Mouse (Mus musculus): ENCODE results near the gene Zpr1. TPM values are rescaled to one million over a fixed set of nuclear protein-coding genes. Genes with fewer than 3 reads are reported as not detected.

Zpr1 gene
- polyA plus RNA-seq, 1 experiment from 2014 or later, result 23.4 TPM

DNA sequence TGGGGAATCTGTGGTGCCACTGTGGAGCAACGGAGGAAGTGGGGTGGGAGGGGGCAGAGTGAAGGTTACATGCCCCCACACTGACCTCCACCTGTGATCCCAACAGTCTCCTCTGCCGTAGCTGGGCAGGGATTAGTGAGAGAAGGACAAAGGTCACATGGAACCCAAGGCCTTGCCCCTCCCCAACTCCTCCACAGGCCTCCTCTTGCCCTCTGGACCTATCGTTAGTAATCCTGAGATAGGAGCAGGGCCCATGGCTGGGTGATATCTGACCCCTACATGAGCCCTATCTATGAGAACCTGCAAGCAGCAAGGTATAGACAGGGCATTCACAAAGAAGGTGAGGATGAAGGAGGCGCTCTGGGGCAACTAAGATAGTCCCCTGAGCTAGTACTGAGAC is 37.2 kb upstream of the Zpr1 start:
- Histone ChIP-seq H3K4me3 (replicated peaks) (no peak overlapping the region), H3K27ac (replicated peaks) (0 out of 2 replicates have a peak overlapping the region, but pooled peaks have one; percentile 43), H3K9ac (no peak overlapping the region), H3K4me1 (replicated peaks) (peaks cover 18% of the 10 kb centered on the region), H3K27me3 (no peaks in the 10 kb centered on the region), H3K36me3 (replicated peaks) (no peaks in the 10 kb centered on the region), H3K9me3 (replicated peaks) (no peaks in the 10 kb centered on the region), H3K4me2 (no peak overlapping the region)
- WGBS (ENCODE audit: insufficient replicate concordance), result 43% methylated on average over 4 of the region's 4 CpGs
- peak; percentile 29 for ATAC-seq (ENCODE audit: insufficient read depth)

DNA sequence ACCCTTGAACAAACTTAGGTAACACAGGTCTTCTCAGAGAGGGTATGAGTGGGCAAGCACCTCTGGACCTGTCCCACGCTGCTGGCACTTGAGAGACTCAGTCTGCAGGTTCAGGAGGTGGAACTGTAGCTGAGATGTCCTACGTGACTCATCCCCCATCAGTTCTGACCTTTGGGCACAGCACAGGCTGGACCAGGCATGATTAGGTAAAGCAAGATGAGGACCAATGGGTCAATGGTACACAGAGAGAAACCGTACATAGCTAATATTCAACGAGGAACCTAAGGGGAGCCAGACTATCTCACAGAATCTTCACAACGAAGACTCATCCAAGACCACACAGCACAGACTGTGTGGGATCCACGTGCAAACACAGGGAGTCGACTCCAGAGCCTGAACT is 34.0 kb upstream of the Zpr1 start:
- no peak overlapping the region for H3K4me3 ChIP-seq (replicated peaks)
- no peak overlapping the region for H3K4me2 ChIP-seq
- no peaks in the 10 kb centered on the region for H3K27me3 ChIP-seq
- WGBS (ENCODE audit: insufficient replicate concordance), result 58% methylated on average over 7 of the region's 7 CpGs
- peaks cover 15% of the 10 kb centered on the region for H3K4me1 ChIP-seq (replicated peaks)
- peak; percentile 53; the same call in 1 of the 2 replicates for ATAC-seq (ENCODE audit: insufficient read depth)
- no peak overlapping the region for H3K9ac ChIP-seq
- no peaks in the 10 kb centered on the region for H3K36me3 ChIP-seq (replicated peaks)
- H3K9me3 ChIP-seq (replicated peaks), result no peaks in the 10 kb centered on the region
- H3K27ac ChIP-seq (replicated peaks), result no peak overlapping the region

DNA sequence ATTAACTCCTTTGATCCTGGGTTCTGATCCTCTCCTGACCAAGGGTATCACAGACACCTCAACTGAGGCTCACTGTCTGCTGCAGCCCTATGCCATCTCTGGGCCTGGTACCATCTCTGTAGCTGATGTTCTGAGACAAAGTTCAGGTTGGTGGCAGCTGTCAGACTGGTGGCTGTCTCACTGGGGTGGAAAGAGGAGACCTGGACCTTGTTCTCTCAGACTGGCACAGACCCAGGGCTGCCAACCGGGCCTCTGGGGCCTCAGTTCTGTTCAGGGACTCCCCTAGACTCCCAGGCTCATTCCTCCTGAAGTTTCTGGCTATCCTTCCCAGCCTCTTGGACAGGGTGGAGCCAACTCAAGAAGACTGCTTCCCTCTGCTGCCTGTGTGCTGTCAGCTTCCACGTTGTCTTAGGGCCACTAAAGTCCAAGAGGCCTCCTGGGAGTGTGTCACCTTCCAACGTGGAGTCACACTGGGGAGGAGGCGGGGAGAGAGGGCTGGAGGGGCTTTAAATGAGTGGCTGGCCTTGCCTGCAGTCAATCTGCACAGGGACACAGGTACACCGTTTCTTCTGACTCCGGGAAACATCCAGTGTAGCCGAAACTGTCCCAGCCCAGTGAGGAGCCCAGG is 32.2 kb upstream of the Zpr1 start, which contains the start of gene Apoa4:
TSS of gene Apoa4 (plus strand) at position 171 of the 628 bp plus-strand sequence.
- Histone ChIP-seq H3K4me3 (replicated peaks) (no peak within 1 kb of the TSS), H3K27me3 (no peaks in the 10 kb centered on the region), H3K36me3 (replicated peaks) (no peaks in the 10 kb centered on the region), H3K4me2 (no peak within 1 kb of the TSS), H3K9me3 (replicated peaks) (no peaks in the 10 kb centered on the region), H3K9ac (no peak within 1 kb of the TSS), H3K27ac (replicated peaks) (no peak within 1 kb of the TSS), H3K4me1 (replicated peaks) (peaks cover 6% of the 10 kb centered on the region)
- 58% methylated on average over 7 of the region's 7 CpGs for WGBS (ENCODE audit: insufficient replicate concordance)
- no peak for ATAC-seq (ENCODE audit: insufficient read depth)

DNA sequence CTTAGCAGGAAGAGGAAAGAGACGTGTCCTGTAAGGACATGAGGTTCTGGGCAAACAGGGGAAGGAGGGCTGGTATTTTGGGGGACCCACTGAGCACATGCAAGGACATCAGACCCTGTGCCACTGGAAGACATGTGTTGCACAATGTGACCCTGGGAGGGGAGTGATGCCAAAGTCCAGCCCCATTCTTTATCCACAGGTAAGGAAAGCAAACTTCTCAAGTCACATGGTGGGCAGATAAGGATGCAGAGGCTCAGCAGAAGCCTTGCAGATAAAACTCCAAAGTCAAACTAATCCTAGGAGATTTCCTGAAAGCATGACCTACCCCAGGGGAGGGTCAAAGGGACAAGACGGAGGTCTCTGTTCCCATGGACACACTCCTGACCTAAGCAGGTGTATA is 31.0 kb upstream of the Zpr1 start:
- H3K4me2 ChIP-seq, result no peak overlapping the region
- no peaks in the 10 kb centered on the region for H3K36me3 ChIP-seq (replicated peaks)
- WGBS (ENCODE audit: insufficient replicate concordance), result 51% methylated on average over 2 of the region's 2 CpGs
- H3K9me3 ChIP-seq (replicated peaks), result no peaks in the 10 kb centered on the region
- H3K27me3 ChIP-seq, result no peaks in the 10 kb centered on the region
- ATAC-seq (ENCODE audit: insufficient read depth), result no peak
- H3K27ac ChIP-seq (replicated peaks), result no peak overlapping the region
- H3K4me3 ChIP-seq (replicated peaks), result no peak overlapping the region
- H3K4me1 ChIP-seq (replicated peaks), result no peaks in the 10 kb centered on the region
- H3K9ac ChIP-seq, result no peak overlapping the region

DNA sequence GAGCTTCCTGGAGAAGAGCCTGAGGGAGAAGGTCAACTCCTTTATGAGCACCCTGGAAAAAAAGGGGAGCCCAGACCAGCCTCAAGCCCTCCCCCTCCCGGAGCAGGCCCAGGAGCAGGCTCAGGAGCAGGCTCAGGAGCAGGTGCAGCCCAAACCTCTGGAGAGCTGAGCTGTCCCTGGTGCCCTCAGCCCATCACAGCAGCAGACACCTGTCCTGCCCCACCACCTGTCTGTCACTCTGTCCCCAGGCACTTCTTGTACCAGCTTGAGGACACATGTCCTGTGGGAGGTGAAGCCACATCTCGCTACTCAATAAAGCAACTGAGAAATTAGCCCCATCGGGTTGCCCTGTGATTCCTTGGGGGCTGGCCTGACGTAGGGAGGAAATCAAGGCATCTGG is 29.7 kb upstream of the Zpr1 start:
- Histone ChIP-seq H3K9ac (no peak overlapping the region), H3K27ac (replicated peaks) (no peak overlapping the region), H3K4me2 (no peak overlapping the region), H3K4me1 (replicated peaks) (no peaks in the 10 kb centered on the region), H3K27me3 (no peaks in the 10 kb centered on the region), H3K9me3 (replicated peaks) (no peaks in the 10 kb centered on the region), H3K36me3 (replicated peaks) (no peaks in the 10 kb centered on the region), H3K4me3 (replicated peaks) (no peak overlapping the region)
- ATAC-seq (ENCODE audit: insufficient read depth), result no peak
- WGBS (ENCODE audit: insufficient replicate concordance), result 57% methylated on average over 4 of the region's 4 CpGs

DNA sequence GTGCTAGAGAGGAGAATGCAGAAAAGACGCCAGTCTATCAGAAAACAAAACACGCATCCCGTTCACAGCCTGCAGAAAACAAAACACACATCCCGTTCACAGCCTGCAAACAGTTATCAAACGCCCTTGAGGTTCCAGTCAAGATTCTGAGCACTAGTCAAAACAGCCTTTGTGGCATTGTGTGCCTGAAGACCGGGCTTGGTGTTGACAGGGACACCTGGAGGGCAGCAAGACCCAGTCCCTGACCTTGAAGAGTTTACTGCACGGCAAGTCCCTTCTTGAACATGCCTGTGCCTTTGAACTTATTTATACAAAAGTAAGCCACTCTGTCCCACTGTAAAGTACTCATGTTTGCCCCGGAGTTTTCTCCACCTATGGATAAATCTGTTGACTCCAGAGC is 29.3 kb upstream of the Zpr1 start:
- H3K4me3 ChIP-seq (replicated peaks), result no peak overlapping the region
- no peak overlapping the region for H3K9ac ChIP-seq
- H3K27me3 ChIP-seq, result no peaks in the 10 kb centered on the region
- H3K36me3 ChIP-seq (replicated peaks), result no peaks in the 10 kb centered on the region
- WGBS (ENCODE audit: insufficient replicate concordance), result 58% methylated on average over 8 of the region's 8 CpGs
- no peaks in the 10 kb centered on the region for H3K4me1 ChIP-seq (replicated peaks)
- no peak overlapping the region for H3K27ac ChIP-seq (replicated peaks)
- ATAC-seq (ENCODE audit: insufficient read depth), result no peak
- H3K4me2 ChIP-seq, result no peak overlapping the region
- H3K9me3 ChIP-seq (replicated peaks), result no peaks in the 10 kb centered on the region

DNA sequence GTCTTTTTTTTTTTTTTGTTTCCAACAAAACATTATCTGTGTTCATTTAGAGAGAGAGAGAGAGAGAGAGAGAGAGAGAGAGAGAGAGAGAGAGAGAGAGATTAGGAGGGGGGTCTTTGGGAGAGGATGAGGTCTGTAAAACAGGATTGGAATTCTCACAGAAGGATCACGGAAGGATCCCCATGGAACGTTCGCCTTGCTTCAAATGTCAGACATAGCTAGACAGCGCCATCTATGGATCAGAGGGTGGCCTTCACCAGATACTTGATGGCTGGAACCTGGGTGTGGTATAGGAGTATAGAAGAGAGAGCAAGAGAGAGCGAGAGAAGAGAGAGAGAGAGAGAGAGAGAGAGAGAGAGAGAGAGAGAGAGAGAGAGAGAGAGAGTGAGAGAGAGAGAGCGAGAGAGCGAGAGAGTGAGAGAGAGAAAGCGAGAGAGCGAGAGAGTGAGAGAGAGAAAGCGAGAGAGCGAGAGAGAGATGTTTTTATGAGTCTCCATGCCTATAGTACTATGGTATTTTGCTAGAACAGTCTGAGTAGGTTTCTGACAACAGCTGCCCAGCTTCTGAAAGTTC is 26.0 kb upstream of the Zpr1 start:
- 28% methylated on average over 10 of the region's 11 CpGs for WGBS (ENCODE audit: insufficient replicate concordance)
- no peak overlapping the region for H3K4me3 ChIP-seq (replicated peaks)
- ATAC-seq (ENCODE audit: insufficient read depth), result no peak
- H3K27ac ChIP-seq (replicated peaks), result no peak overlapping the region
- no peak overlapping the region for H3K9ac ChIP-seq
- no peaks in the 10 kb centered on the region for H3K4me1 ChIP-seq (replicated peaks)
- H3K36me3 ChIP-seq (replicated peaks), result no peaks in the 10 kb centered on the region
- no peaks in the 10 kb centered on the region for H3K27me3 ChIP-seq
- H3K4me2 ChIP-seq, result peak overlapping the region; percentile 20; the same call in 1 of the 2 replicates
- no peaks in the 10 kb centered on the region for H3K9me3 ChIP-seq (replicated peaks)

DNA sequence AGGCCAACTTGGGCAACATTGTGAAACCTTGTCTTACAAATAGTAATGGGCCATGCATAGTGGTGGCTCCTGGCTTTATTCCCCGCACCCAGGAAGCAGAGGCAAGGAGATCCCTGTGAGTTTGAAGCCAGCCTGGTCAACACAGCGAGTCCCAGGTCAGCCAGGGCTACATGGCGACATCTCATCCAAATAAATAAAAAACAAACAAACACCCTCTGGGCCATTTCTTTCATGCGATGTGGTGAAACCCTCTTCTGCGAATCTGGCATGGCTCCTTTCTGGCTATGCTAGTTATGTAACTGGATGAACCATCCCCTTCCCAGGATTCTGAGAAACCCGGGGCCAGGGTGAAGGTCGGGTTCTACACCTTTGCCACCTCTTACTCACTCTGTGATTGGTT is 16.7 kb upstream of the Zpr1 start:
- H3K9me3 ChIP-seq (replicated peaks), result no peaks in the 10 kb centered on the region
- H3K27ac ChIP-seq (replicated peaks), result no peak overlapping the region
- H3K36me3 ChIP-seq (replicated peaks), result no peaks in the 10 kb centered on the region

DNA sequence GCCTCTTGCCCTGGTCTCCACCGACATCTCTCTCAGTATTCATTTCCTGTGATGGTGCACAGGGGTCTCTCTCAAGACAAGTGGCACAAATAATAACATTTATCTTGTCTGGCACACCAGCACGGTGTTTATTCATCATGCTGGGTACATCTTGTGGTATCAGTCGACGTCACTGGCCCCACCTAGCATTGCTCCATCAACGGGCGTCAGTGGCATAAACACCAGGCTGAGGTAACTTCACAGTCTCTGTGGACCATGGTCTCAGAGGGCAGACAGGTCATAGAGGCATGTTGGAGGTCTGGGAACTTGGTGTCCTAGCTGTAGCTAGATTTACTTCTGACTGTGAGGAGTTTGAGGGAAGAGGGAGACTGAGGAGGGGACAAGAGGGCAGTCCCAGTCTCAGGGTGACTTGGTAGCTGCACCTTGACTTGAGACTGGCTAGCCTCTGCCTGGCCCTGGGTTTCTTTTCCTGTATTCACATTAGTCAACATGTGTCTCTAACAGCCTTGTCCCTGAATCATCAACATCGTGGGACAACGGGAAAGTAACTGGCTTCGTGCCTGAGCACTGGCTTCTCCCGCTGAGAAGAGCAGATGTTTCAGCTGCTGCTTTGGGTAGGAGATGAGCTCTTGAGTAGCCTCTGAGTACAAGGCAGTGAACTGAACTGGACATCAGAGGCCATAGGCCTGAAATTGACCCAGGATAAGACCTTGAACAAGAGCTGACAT is 16.0 kb upstream of the Zpr1 start:
- H3K4me3 ChIP-seq (replicated peaks), result no peak overlapping the region
- no peak for ATAC-seq (ENCODE audit: insufficient read depth)
- no peak overlapping the region for H3K9ac ChIP-seq
- 67% methylated on average over 10 of the region's 10 CpGs for WGBS (ENCODE audit: insufficient replicate concordance)
- 0 out of 2 replicates have a peak, but pooled peaks cover 8% of the 10 kb centered on the region for H3K4me1 ChIP-seq (replicated peaks)
- 0 out of 2 replicates have a peak overlapping the region, but pooled peaks have one; percentile 6 for H3K27ac ChIP-seq (replicated peaks)
- no peaks in the 10 kb centered on the region for H3K36me3 ChIP-seq (replicated peaks)
- H3K4me2 ChIP-seq, result no peak overlapping the region
- H3K9me3 ChIP-seq (replicated peaks), result no peaks in the 10 kb centered on the region
- no peaks in the 10 kb centered on the region for H3K27me3 ChIP-seq

More for the DNA sequence above, 16.7 kb upstream of the Zpr1 start:
- Histone ChIP-seq H3K4me2 (no peak overlapping the region), H3K9ac (no peak overlapping the region), H3K4me1 (replicated peaks) (0 out of 2 replicates have a peak, but pooled peaks cover 7% of the 10 kb centered on the region), H3K4me3 (replicated peaks) (no peak overlapping the region), H3K27me3 (no peaks in the 10 kb centered on the region)
- WGBS (ENCODE audit: insufficient replicate concordance), result 63% methylated on average over 7 of the region's 7 CpGs
- ATAC-seq (ENCODE audit: insufficient read depth), result no peak

DNA sequence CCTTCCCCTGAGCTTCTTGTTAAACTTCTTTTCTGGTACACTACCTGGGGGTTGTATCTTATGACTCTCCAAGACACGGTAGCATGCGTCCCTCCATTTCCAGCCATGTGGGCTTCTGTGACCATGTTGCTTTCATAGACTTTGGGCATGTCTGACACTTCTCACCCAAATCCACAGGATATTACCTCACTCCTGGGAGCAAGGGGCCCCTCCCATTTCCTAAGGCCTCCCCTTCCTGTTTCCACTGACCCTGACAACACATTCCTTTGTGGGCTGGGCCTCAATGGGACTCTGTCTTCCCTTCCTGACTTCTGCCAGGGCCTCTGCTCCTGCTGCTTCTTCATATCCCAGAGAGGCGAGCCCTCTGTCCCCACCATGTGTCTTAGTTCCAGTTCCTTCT is 15.3 kb upstream of the Zpr1 start:
- 64% methylated on average over 3 of the region's 3 CpGs for WGBS (ENCODE audit: insufficient replicate concordance)
- H3K9me3 ChIP-seq (replicated peaks), result no peaks in the 10 kb centered on the region
- no peak overlapping the region for H3K9ac ChIP-seq
- H3K4me1 ChIP-seq (replicated peaks), result 0 out of 2 replicates have a peak, but pooled peaks cover 8% of the 10 kb centered on the region
- peak; percentile 40; the same call in 1 of the 2 replicates for ATAC-seq (ENCODE audit: insufficient read depth)
- no peaks in the 10 kb centered on the region for H3K36me3 ChIP-seq (replicated peaks)
- H3K27ac ChIP-seq (replicated peaks), result 0 out of 2 replicates have a peak overlapping the region, but pooled peaks have one; percentile 6
- H3K4me2 ChIP-seq, result no peak overlapping the region
- H3K4me3 ChIP-seq (replicated peaks), result no peak overlapping the region
- no peaks in the 10 kb centered on the region for H3K27me3 ChIP-seq

DNA sequence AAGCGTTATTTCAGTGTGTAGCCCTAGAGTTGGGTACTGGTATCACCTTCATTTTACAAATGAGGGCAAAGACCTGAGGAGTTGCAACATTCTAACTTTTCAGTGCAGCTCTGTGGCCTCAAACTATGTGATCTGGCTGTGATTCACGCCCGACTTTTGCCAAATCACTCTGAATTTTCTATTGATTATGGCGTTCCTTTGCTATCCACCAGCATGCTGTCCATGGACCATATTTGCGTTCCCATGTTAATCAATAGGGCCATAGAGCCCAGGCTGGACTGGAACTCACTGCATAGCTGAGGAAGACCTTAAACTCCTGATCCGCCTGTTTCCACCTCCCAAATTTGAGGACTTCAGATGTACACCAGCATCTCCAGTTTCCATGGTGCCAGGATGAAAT is 13.8 kb upstream of the Zpr1 start:
- Histone ChIP-seq H3K27ac (replicated peaks) (no peak overlapping the region), H3K4me3 (replicated peaks) (no peak overlapping the region), H3K36me3 (replicated peaks) (no peaks in the 10 kb centered on the region), H3K9me3 (replicated peaks) (no peaks in the 10 kb centered on the region), H3K4me2 (no peak overlapping the region), H3K9ac (no peak overlapping the region), H3K27me3 (no peaks in the 10 kb centered on the region), H3K4me1 (replicated peaks) (0 out of 2 replicates have a peak, but pooled peaks cover 8% of the 10 kb centered on the region)
- 68% methylated on average over 6 of the region's 6 CpGs for WGBS (ENCODE audit: insufficient replicate concordance)
- no peak for ATAC-seq (ENCODE audit: insufficient read depth)
